In genomic region chr1:88445400-88445799, GRCm38 (mm10) we compare ENCODE assay signal across 14 mouse cellular contexts. TPM values are rescaled to one million over a fixed set of nuclear protein-coding genes. Genes with fewer than 3 reads are reported as not detected.
DNase-seq lines count a peak whose midpoint lies in the region; ATAC-seq and TF ChIP-seq lines count a peak whose summit lies in the region.
"Had no signal": no experiment of that assay in that cellular context is flagged by ENCODE, and none has a peak within 500 bp of the region (broad histone marks: within the 10 kb centered on the region; RNA-seq: fewer than 3 reads in every experiment).

No protein-coding gene starts in this region.

- TF ChIP-seq POLR2A in testis, adult 2 months (IDR thresholded peaks at IDR 0.05; ENCODE audit: control insufficient read depth, low read depth, low read length): no peak

- 0 out of 2 replicates have a peak, but pooled peaks have one; percentile 3 for TF ChIP-seq CTCF in testis, adult 2 months (IDR thresholded peaks at IDR 0.05; ENCODE audit: control insufficient read depth, insufficient read depth, insufficient replicate concordance, low read depth, low read length)
- TF ChIP-seq CTCF in stomach, postnatal 0 days (IDR thresholded peaks at IDR 0.05; ENCODE audit: low read depth): peak; percentile 67

- 74% methylated on average over 4 of the region's 4 CpGs for WGBS in kidney, embryonic 15.5 days
- WGBS in stomach, postnatal 0 days: 83% methylated on average over 4 of the region's 4 CpGs

- intact Hi-C loops in heart, postnatal 36 days (cut with DNase I): no loop called here

- H3K4me1 ChIP-seq in kidney, embryonic 15.5 days: peaks cover 5% of the 10 kb centered on the region; the same call in 1 of the 2 replicates
- no peaks in the 10 kb centered on the region for H3K4me1 ChIP-seq in testis, adult 2 months (ENCODE audit: control insufficient read depth, insufficient read depth, low read length)
- H3K4me1 ChIP-seq in stomach, postnatal 0 days (replicated peaks; ENCODE audit: control insufficient read depth, insufficient read depth): no peaks in the 10 kb centered on the region
- H3K4me1 ChIP-seq: neural tube, embryonic 12.5 days had no signal

- H3K4me2 ChIP-seq in kidney, embryonic 15.5 days: no peak overlapping the region
- H3K4me2 ChIP-seq in stomach, postnatal 0 days (replicated peaks; ENCODE audit: low read depth): no peak overlapping the region
- H3K4me2 ChIP-seq: hindbrain, embryonic 15.5 days; neural tube, embryonic 12.5 days had no signal

- no peak for TF ChIP-seq EP300 in stomach, postnatal 0 days (optimal IDR thresholded peaks at IDR 0.05)

- H3K4me3 ChIP-seq in kidney, embryonic 15.5 days (replicated peaks): no peak overlapping the region
- H3K4me3 ChIP-seq in testis, adult 2 months (ENCODE audit: control insufficient read depth, low read depth, low read length): no peak overlapping the region
- H3K4me3 ChIP-seq in stomach, postnatal 0 days (ENCODE audit: low read depth, low read length): no peak overlapping the region
- H3K4me3 ChIP-seq: erythroblast, embryonic 14.5 days; hindbrain, embryonic 15.5 days; neural tube, embryonic 12.5 days had no signal

- DNase-seq in kidney, adult 18-20 months: peak; percentile 29
- no peak for DNase-seq in testis, postnatal 14 days (ENCODE audit: low spot score)
- DNase-seq in ZHBTc4 (ENCODE audit: low read depth, low spot score): peak; percentile 47
- no peak for DNase-seq in stomach, postnatal 0 days (ENCODE audit: low spot score)
- DNase-seq in heart, postnatal 36 days: no peak
- DNase-seq: cerebellum, adult 11-12 months had no signal

- no peaks in the 10 kb centered on the region for H3K27me3 ChIP-seq in kidney, embryonic 15.5 days
- H3K27me3 ChIP-seq in testis, adult 2 months (ENCODE audit: control insufficient read depth, insufficient read depth, low read length): no peaks in the 10 kb centered on the region
- no peaks in the 10 kb centered on the region for H3K27me3 ChIP-seq in stomach, postnatal 0 days (ENCODE audit: control insufficient read depth, insufficient read depth, low read length)
- H3K27me3 ChIP-seq: hindbrain, embryonic 15.5 days; neural tube, embryonic 12.5 days had no signal

- ATAC-seq in kidney, embryonic 15.5 days (replicated peaks; ENCODE audit: low FRiP score): no peak
- no peak for ATAC-seq in stomach, postnatal 0 days (ENCODE audit: low FRiP score, low TSS enrichment)

- no peaks in the 10 kb centered on the region for H3K9me3 ChIP-seq in kidney, embryonic 15.5 days (replicated peaks)
- no peaks in the 10 kb centered on the region for H3K9me3 ChIP-seq in stomach, postnatal 0 days (ENCODE audit: control insufficient read depth, low read length)
- H3K9me3 ChIP-seq: hindbrain, embryonic 15.5 days; neural tube, embryonic 12.5 days had no signal

- H3K9ac ChIP-seq in kidney, embryonic 15.5 days: no peak overlapping the region
- H3K9ac ChIP-seq in stomach, postnatal 0 days (ENCODE audit: low read length): no peak overlapping the region
- H3K9ac ChIP-seq: hindbrain, embryonic 15.5 days; neural tube, embryonic 12.5 days had no signal

- H3K36me3 ChIP-seq in kidney, embryonic 15.5 days: no peaks in the 10 kb centered on the region
- no peaks in the 10 kb centered on the region for H3K36me3 ChIP-seq in testis, adult 2 months (ENCODE audit: control insufficient read depth, insufficient read depth, low read length)
- H3K36me3 ChIP-seq in stomach, postnatal 0 days (ENCODE audit: control insufficient read depth, insufficient read depth, low read length): no peaks in the 10 kb centered on the region
- H3K36me3 ChIP-seq: hindbrain, embryonic 15.5 days; neural tube, embryonic 12.5 days had no signal

- H3K27ac ChIP-seq in kidney, embryonic 15.5 days: no peak overlapping the region
- no peak overlapping the region for H3K27ac ChIP-seq in testis, adult 2 months (ENCODE audit: control insufficient read depth, insufficient read depth, low read depth, low read length)
- H3K27ac ChIP-seq in stomach, postnatal 0 days (replicated peaks): no peak overlapping the region
- H3K27ac ChIP-seq: hindbrain, embryonic 15.5 days; macrophage; neural tube, embryonic 12.5 days had no signal

RNA-seq across cellular contexts. Expression of gene Spp2, which starts 38.6 kb away (rescaled TPM):
- 56.5 and 62.0 TPM in 2 replicates for polyA plus RNA-seq in kidney, embryonic 15.5 days (2015; fragmentation: Nextera tagmentation; extraction: Ambion mirVana)
- not detected in 2 replicates for polyA plus RNA-seq in testis, adult 2 months (2012; rRNA removed)
- polyA plus RNA-seq in stomach, postnatal 0 days (2015; fragmentation: Nextera tagmentation; extraction: Ambion mirVana): 0.93 and 1.8 TPM in 2 replicates
- total RNA-seq in heart, postnatal 36 days (2021): not detected
- total RNA-seq: heart, adult 18-20 months; left cerebral cortex, postnatal 25 days had no signal
- polyA plus RNA-seq: erythroblast, embryonic 14.5 days; macrophage; neural tube, embryonic 12.5 days had no signal

Comparison
In these comparisons a context has a peak if more than half of its experiments do, and no peak if none do; other contexts are left out.
1. DNase-seq: peak in kidney, adult 18-20 months (single experiment) and ZHBTc4 (single experiment); none in testis, postnatal 14 days (single experiment), stomach, postnatal 0 days (single experiment) and heart, postnatal 36 days (0 of 2).
2. RNA of gene Spp2, which starts 38.6 kb away (polyA plus RNA-seq): 56.5 to 62.0 TPM in kidney, embryonic 15.5 days; 0.93 to 1.8 TPM in stomach, postnatal 0 days and not detected in testis, adult 2 months; every median in the first group is over 10 times any median in the second.